Mouse (Mus musculus) layer of hippocampus, postnatal 14 days (tissue): Measurements from ENCODE around the gene BC048562. TPM values are rescaled to one million over a fixed set of nuclear protein-coding genes. Genes with fewer than 3 reads are reported as not detected.
A peak's percentile ranks its signal among the peaks of the same experiment; 100 is the strongest.

Experiments used
- DNase-seq, 2 experiments: peaks; one replicate each; pipeline ENCODE4 v3.0.0; 2021 to 2022; ENCODE audit warnings: low spot score in 2 of 2, mixed read lengths in 1 of 2
- total RNA-seq, 2 experiments: library from RNA; stranded (reverse); gene quantifications; 2 replicates each; pipeline ENCODE4 v1.2.3; 2021

Gene BC048562
- total RNA-seq, 2 experiments from 2014 or later, result not detected

DNA sequence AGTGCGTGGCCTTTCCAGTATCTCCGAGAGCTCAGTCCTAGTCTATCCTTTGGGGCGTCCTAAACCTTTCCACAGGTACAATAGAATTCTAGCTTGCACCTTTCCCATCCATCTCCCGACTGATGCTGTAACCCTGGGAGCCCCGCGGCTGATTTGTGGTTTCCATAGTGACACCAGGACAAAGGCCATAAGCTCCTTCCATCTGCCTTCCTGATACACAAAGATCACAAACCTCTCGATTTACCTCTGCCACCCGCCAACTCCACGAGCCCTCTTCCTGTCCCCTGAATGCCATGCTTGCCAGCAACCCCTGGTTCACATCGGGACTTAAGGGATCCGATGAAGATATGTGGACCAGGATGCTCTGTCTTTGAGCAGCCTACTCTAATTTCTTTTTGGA, 43.0 kb downstream of the BC048562 start:
- DNase-seq, result no peak

GRCm38 (mm10) chr9:108479721-108480351, 43.6 kb downstream of the BC048562 start, which contains the start of gene Lamb2:
Lamb2 (plus strand) TSS chr9:108479736.
- peak in 1 of 2 experiments; percentile 45 for DNase-seq

DNA sequence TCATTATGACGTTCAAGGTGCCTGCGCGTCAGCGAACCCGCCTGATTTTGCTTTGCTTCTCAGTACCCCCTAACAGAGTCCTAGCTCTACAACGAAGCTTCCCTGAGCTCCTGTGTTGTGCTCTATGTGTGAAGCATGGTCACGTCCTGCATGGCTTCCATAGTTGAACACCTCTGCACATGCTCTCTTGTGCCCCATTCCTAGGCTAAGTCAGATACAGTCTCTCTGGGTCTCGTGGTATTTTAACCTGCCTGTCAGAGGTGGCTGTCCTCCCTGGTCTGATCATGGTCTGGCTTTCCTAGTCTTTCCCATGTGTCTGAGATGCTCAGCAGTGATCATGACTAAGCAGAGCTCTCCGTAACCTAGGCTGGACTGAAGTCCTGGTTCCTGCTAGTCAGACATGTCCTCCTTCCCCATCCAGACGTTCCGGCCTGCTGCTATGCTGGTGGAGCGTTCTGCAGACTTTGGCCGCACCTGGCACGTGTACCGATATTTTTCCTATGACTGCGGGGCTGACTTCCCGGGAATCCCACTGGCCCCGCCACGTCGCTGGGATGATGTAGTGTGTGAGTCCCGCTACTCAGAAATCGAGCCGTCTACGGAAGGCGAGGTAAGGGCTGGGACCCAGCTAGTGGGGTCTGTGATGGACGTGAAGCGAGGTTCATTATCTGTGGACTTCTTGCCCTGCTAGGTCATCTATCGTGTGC, 44.7 kb downstream of the BC048562 start:
- no peak for DNase-seq

GRCm38 (mm10) chr9:108481520-108482210, 45.4 kb downstream of the BC048562 start:
- no peak for DNase-seq

DNA sequence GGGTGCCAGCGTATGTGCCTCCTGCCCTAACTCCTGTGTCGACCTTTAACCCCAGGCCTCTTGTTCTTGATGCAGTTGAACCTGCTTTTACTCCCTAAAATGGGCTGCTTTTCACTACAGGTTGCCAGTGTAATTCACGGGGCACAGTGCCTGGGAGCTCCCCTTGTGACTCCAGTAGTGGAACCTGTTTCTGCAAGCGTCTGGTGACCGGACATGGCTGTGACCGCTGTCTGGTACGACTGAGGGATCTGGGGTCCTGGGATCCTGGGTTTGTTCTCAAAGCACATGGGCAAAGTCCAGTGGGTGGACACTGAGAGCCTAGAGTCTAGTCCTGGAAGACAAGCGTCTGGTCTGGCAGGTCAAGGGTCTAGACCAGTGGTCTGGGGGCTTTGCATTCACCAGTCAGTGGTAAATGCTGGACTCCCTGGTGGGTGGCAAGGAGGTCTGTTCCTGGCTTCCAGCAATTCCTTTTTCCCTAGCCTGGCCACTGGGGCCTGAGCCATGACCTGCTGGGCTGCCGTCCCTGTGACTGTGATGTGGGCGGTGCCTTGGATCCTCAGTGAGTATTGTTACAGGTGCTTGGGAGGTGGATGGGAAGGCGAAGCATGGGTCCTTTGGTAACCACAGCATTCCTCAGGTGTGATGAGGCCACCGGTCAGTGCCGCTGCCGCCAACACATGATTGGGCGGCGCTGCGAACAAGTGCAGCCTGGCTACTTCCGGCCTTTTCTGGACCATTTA, 46.9 kb downstream of the BC048562 start:
- no peak for DNase-seq

GRCm38 (mm10) chr9:108484021-108484420, 47.7 kb downstream of the BC048562 start:
- DNase-seq, result no peak

GRCm38 (mm10) chr9:108485301-108485875, 49.1 kb downstream of the BC048562 start:
- DNase-seq, result no peak

- no peak for DNase-seq
Measured at GRCm38 (mm10) chr9:108486973-108487530, 50.8 kb downstream of the BC048562 start.

- DNase-seq, result no peak
Measured at GRCm38 (mm10) chr9:108488403-108488802, 52.1 kb downstream of the BC048562 start.

GRCm38 (mm10) chr9:108489215-108489614, 52.9 kb downstream of the BC048562 start:
- no peak for DNase-seq

DNA sequence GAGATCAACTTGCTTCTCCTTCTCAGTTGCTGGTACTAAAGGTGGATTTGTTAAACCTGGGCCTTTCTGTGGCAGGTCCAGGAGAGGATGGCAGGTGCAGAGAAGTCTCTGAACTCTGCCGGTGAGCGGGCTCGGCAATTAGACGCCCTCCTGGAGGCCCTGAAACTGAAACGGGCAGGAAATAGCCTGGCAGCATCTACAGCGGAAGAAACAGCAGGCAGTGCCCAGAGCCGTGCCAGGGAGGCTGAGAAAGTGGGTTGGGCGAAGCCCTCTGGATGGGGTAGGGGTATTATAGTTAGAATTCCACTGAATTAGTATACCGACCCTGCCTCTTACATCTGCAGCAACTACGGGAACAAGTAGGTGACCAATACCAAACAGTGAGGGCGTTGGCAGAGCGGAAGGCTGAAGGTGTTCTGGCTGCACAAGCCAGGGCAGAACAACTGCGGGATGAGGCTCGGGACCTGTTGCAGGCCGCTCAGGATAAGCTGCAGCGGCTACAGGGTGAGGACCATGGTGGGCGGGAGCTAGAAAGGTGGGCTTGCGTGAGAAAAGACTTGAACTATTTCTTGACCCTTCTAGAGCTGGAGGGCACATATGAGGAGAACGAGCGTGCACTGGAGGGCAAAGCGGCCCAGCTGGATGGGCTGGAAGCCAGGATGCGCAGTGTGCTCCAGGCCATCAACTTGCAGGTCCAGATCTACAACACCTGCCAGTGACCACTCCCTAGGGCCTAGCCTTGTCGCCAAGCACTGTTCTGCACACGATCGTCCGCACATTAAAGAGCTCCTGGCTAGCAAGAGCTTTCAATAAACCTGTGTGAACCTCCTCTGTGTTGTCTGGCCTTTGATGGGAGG, 53.6 kb downstream of the BC048562 start:
- peak in 1 of 2 experiments; percentile 28 for DNase-seq

DNA sequence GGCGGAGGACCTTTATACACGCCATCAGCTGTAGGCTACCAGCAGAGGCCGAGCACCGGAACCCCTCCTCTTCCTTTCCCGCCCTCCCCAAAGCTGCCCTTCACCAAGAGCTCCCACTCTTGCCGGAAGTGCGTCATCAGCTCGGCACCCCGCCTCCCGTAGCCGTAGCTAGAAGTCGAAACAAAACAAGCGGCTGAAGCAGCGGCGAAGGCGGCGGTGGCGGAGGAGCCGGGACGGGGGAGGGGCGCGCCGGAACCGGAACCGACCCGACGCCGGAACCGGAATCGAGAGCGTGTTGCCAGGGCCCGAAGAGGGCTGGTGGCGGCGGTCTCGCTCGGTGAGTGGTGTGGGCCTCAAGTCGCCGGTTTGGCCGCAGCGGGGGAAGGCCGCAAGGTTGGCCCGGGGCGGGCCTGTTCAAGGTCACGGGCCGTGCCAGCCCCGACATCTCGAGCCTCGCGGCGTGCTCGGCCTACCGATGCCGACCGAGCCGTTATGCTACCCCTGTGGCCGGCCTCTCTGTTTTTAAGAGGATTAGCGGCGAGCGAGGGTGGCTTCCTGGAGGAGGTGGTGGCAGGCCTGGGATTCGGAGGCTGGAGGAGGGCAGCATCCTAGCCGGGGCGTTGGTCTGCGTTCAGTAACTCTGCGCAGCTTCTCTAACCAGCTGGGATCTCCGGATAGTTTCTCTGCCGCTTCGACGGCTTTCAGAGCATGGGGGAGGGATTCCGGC, 54.4 kb downstream of the BC048562 start, which contains the start of gene Usp19:
TSS of gene Usp19 (plus strand) at position 44 of the 727 bp plus-strand sequence.
- DNase-seq, result peak; percentile 93 to 96

GRCm38 (mm10) chr9:108491286-108491580, 55.0 kb downstream of the BC048562 start:
- no peak for DNase-seq

DNA sequence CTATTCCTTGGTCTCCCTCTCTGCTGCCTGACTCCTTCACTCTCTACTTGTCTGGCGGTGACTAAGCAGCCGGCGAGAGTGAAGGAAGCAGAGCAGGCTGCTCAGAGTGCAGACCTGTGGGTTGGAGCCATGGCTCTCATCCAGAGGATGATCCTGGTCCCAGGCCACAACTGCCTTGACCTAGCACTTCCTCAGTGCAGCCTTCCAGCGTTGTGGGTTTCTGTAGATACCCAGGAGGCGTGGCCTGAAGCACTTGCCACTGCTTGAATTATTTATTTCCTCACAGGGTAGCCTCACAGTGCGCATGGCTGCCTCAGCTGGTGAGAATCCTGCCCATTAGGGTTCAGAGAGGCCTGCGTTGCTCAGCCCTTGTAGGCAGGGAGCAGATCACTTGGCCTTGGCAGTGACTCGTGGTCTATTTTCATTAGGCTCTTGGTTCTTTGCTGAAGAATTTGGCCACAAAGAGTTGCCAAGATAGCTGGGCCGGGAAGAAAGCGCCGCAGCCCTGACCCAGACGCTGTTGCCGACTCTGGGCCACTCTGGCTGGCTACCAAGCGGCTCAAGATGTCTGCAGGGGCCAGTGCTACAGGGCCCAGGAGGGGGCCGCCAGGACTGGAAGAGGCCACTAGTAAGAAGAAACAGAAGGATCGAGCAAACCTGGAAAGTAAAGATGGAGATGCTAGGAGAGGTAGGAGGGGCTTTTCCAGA, 55.9 kb downstream of the BC048562 start:
- peak in 1 of 2 experiments; percentile 39 for DNase-seq

DNA sequence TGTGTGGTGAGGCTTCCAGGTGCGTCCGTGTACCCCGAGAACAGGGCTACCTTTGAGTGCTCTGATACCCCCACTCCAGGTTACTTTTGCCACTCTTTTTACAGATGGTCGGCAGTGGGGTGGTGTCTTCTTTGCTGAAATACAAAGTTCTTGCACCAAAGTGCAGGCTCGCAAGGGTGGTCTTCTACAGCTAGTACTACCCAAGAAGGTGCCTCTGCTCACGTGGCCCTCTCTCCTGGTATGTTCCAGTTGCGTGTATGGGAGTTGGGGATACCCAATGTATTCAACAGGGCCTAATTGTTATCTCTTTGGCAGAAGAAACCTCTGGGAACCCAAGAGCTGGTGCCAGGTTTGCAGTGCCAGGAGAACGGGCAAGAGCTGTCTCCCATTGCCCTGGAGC, 57.0 kb downstream of the BC048562 start:
- no peak for DNase-seq

GRCm38 (mm10) chr9:108494146-108494825, 58.0 kb downstream of the BC048562 start:
- DNase-seq, result no peak

DNA sequence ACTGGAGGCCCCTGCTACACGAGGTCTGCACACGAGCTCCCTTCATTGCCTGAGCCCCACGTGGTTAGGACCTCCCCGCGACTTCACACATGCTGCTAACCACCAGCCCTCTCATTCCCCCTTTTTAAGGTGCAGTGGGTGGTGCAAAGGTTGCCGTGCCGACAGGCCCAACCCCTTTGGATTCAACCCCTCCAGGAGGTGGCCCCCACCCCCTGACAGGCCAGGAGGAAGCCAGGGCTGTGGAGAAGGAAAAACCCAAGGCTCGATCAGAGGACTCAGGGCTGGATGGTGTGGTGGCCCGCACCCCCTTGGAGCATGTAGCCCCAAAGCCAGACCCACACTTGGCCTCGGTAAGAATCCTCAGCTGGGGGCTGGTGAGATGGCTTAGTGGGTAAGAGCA, 58.6 kb downstream of the BC048562 start:
- DNase-seq, result no peak
